Mouse (Mus musculus) testis, adult 10 weeks (tissue): ENCODE results near the gene Nudt5. TPM values are rescaled to one million over a fixed set of nuclear protein-coding genes. Genes with fewer than 3 reads are reported as not detected.

Experiments used
- polyA plus RNA-seq: library from polyadenylated mRNA; stranded (reverse); fragments of 350-450 nt; fragmentation: Illumina TruSeq; extraction: RNeasy Lipid Tissue Mini Kit (QIAGEN cat#74804); gene quantifications from one replicate; pipeline ENCODE4 v1.2.3, GENCODE M21; 2014; ENCODE audit warnings: low read depth, low replicate concordance

The Nudt5 gene
- 12.5 TPM for polyA plus RNA-seq

DNA sequence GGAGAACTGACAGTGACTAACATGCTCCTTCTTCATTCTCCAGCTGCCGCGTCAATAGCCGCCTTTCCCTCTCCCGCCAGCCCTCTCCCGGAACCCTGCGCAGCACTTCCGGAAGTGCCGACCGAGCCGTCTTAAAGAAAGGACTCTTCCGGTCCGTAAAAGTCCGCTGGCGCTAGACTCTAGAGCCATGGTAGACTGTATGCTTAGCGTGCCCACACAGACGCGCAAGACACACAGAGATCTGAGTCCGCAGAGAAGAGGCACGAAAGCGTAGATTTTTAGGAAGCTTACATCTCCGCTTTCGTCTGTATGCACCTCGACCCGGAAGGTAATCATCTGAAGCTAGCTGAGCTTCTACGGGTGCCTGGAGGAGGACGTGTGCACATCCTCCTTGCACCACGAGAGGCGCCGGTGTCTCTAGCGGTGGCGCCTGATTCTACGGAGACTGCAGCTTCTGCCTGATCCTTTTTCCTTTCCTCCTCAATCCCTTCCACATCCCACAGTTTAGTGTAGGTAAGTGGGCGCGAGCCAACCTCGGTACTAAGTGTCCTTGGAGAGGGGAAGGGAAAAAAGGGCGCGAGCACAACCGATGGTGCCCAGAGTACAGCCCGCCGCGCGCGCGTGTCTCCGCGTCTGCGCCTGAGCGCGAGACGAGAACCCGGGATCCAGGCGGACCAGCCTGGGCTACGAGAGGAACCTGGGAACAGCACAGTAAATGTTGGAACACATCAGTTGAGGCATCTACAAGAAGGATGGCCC, at the start of gene Nudt5, which contains the start of gene Cdc123:
Gene Nudt5 (plus strand): TSS at position 147 of the 759 bp plus-strand sequence.
Gene Cdc123 (minus strand): TSS at position 292 of the 759 bp plus-strand sequence.

DNA sequence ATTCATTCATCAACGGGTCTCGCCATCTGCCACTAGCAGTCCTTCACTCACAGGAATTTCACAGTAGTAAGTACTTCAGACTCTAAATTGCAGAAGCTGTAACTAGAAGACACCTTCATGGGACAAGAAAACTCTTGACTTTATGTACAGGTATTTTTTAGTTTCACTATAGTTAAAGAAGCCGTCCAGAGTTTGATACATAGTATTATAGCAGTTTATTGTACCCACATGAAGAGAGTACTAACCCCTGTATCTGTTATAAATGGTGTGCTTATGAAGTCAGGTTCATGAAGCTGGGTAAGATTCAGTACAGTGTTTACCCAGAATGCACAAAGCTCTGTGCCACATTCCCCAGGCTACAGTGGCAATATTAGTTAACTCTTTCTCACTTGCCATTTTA, 18.0 kb downstream of the Nudt5 start, which contains the start of gene Gm13199:
Gene Gm13199 (minus strand): TSS at position 101 of the 400 bp plus-strand sequence.

DNA sequence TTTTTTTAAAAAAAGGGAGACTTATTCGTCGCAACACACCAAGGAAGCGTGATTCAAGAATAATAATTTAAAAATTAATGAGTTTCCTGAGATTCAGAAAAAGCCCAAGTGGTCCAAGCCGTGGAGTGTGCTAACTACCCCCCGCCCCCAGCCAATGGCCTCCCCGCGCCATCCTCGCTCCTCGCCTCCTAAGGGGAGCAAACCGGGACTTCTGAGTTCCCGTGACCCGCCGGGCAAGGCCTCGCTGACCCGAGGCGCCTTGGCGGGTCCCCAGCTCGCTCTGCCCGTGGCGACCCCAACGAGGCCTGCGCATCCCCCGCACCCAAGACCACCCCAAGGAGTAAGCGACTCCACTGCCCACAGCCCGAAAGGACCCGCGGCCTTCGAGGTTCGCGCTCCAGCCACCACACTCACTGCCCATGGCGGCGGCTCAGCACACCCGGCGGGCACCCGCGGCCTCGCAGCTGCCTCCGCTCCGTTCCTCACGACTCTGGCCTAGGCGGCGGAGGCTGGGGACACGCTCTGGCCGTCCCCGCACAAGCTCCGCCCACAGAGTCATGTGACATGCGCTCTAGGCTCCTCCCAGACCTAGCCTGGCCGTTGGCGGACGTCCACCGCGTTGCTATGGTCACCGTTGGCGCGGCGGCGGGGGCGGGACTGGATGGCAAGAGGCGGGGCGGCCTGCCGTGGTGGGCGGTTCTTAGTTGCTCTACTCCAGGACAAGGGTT, 50.2 kb downstream of the Nudt5 start, which contains the start of gene Sec61a2:
Gene Sec61a2 (minus strand): TSS at position 590 of the 728 bp plus-strand sequence.

Other genes with a start within 250 kb of the Nudt5 start
- 3.2 TPM for gene Camk1d, start 130.5 kb upstream of the Nudt5 start, polyA plus RNA-seq
- 126 TPM for gene Cdc123, start 145 bp downstream of the Nudt5 start, polyA plus RNA-seq
- not detected for gene Gm13199, start 17.9 kb downstream of the Nudt5 start, polyA plus RNA-seq
- gene Sec61a2, start 50.4 kb downstream of the Nudt5 start, polyA plus RNA-seq: 92.2 TPM
- 3.2 TPM for gene Dhtkd1, start 97.8 kb downstream of the Nudt5 start, polyA plus RNA-seq
- gene Upf2, start 106.5 kb downstream of the Nudt5 start, polyA plus RNA-seq: 80.6 TPM